Mouse (Mus musculus): ENCODE results near the gene Plekhf1. TPM values are rescaled to one million over a fixed set of nuclear protein-coding genes. Genes with fewer than 3 reads are reported as not detected.

Plekhf1 gene
- polyA plus RNA-seq, 2 experiments = 3.4 to 4.2 TPM

DNA sequence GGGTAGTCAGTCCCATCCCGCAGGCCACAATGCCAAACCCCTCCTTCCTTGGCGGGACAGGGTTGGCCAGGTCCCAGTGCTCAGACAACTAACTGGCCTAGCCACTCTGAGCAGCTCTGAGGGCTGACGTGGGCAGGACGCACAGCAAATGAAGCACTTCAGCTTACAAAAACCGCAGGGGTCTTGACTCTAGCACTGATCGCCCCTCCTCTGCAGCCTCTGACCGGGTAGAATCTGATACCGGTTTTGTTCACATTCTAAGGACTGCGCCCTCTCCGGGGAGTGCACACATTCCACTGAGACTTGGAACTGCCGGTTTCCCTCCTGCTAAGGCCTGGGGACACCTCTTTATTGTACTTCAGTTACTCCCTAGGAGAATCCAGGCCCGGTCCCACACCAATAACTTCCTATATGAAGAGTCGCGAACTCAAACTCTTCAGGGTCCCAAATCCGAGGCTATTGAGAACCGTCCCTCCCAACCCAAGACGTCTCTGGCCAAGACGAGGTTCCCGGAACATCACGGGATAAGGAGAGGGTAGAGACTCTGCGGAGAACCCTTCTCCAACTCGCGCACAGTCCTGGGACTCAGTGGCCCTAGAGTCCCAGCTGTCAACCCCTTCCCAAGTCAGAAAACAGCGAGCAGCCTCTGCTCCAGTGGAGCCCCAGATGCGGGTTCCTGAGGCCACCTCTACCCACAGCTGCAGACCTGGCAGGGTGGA lies 476 bp downstream of the Plekhf1 start:
- Histone ChIP-seq H3K27ac (replicated peaks; ENCODE audit: low read depth, low read length) (peak overlapping the region; percentile 75), H3K36me3 (ENCODE audit: control insufficient read depth, insufficient read depth, low read length) (no peaks in the 10 kb centered on the region)

DNA sequence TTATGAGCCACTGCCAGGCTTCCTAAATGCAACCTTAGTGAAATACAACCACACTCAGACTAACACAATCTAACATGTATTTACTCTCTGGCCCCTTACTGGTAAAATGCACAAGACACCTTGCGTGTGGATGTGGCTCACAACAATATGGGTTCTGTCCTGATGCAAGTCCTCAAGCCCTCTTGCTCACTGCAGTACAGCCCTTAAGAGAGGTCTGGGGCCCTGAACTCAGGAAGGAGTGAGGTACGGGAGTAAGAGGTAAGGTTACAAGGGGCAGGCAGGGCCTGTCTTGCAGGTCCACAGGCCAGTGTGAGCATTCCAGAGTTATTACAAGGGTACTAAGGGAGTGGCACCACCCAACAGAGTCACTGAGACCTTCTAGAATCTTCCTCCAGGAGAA lies 1.6 kb downstream of the Plekhf1 start:
- DNase-seq (ENCODE audit: low spot score) = no peak
- peaks cover 14% of the 10 kb centered on the region; the same call in 1 of the 2 replicates for H3K4me1 ChIP-seq (ENCODE audit: control insufficient read depth, insufficient read depth, low read length)
- peak overlapping the region; percentile 61; the same call in 1 of the 2 replicates for H3K4me3 ChIP-seq (replicated peaks; ENCODE audit: low read length)
- peak overlapping the region; percentile 82; the same call in 1 of the 2 replicates for H3K4me2 ChIP-seq (replicated peaks; ENCODE audit: low read depth, low read length, severe bottlenecking)
- ATAC-seq (ENCODE audit: low FRiP score, low read depth) = no peak
- no peaks in the 10 kb centered on the region; the same call in 1 of the 2 replicates for H3K36me3 ChIP-seq (ENCODE audit: control insufficient read depth, insufficient read depth, low read length)
- H3K9me3 ChIP-seq (ENCODE audit: control insufficient read depth, low read length) = no peaks in the 10 kb centered on the region
- H3K27me3 ChIP-seq (ENCODE audit: control insufficient read depth, insufficient read depth, low read length) = no peaks in the 10 kb centered on the region
- TF ChIP-seq POLR2A (IDR thresholded peaks at IDR 0.05; ENCODE audit: borderline replicate concordance, extremely low read depth, insufficient read depth, insufficient read length) = no peak
- 70% methylated on average over 2 of the region's 2 CpGs for WGBS
- H3K27ac ChIP-seq (replicated peaks; ENCODE audit: low read depth, low read length) = no peak overlapping the region
- H3K9ac ChIP-seq (ENCODE audit: low read depth, low read length, severe bottlenecking) = no peak overlapping the region

More for the DNA sequence above, 476 bp downstream of the Plekhf1 start:
- Histone ChIP-seq H3K4me3 (replicated peaks; ENCODE audit: low read length) (peak overlapping the region; percentile 61), H3K4me2 (replicated peaks; ENCODE audit: low read depth, low read length, severe bottlenecking) (peak overlapping the region; percentile 82), H3K27me3 (ENCODE audit: control insufficient read depth, insufficient read depth, low read length) (no peaks in the 10 kb centered on the region), H3K4me1 (ENCODE audit: control insufficient read depth, insufficient read depth, low read length) (peaks cover 14% of the 10 kb centered on the region; the same call in 1 of the 2 replicates), H3K9me3 (ENCODE audit: control insufficient read depth, low read length) (no peaks in the 10 kb centered on the region), H3K9ac (ENCODE audit: low read depth, low read length, severe bottlenecking) (peak overlapping the region; percentile 66)
- DNase-seq (ENCODE audit: low spot score) = peak; percentile 56
- TF ChIP-seq POLR2A (IDR thresholded peaks at IDR 0.05; ENCODE audit: borderline replicate concordance, extremely low read depth, insufficient read depth, insufficient read length) = no peak
- peak; percentile 66 for ATAC-seq (ENCODE audit: low FRiP score, low read depth)
- under 1% methylated on average over 25 of the region's 25 CpGs for WGBS

DNA sequence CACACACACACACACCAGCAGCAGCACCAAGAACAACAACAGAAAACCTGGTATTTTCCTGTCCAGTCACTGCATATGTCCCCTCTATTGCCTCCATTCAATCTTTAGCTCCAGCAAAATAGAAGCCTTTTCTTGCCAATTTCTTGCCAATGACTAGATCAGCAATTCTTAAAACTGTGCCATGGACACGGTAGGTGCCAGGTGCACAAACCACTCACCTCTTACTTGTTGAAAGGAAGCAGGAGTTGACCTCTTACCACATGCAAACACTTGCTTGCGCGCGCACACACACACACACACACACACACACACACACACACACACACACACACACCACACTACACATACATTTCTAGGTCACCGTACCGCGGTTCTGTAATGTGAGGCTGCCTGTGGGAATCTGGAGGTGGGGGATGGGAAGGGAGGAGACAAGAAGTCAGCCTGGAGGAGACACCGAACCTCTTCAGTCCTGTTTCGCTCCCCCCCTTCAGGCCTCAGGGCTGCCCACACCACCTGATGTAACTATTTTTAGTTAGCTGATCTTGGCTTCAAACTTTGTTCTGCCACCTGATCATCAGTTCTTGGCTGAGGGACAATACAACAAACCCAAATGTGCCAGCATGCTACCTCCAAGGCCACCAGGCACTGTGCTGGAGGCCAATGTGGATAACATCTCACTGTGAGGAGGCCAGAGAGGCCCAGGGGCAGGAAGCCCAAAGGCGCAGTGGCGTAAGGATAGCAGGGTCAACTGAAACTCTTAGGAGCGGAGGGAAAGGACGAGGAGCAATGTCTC lies 3.0 kb downstream of the Plekhf1 start:
- DNase-seq (ENCODE audit: low spot score) = no peak
- Histone ChIP-seq H3K4me2 (replicated peaks; ENCODE audit: low read depth, low read length, severe bottlenecking) (no peak overlapping the region), H3K9me3 (ENCODE audit: control insufficient read depth, low read length) (no peaks in the 10 kb centered on the region), H3K4me1 (ENCODE audit: control insufficient read depth, insufficient read depth, low read length) (peaks cover 14% of the 10 kb centered on the region; the same call in 1 of the 2 replicates), H3K27me3 (ENCODE audit: control insufficient read depth, insufficient read depth, low read length) (no peaks in the 10 kb centered on the region), H3K27ac (replicated peaks; ENCODE audit: low read depth, low read length) (no peak overlapping the region), H3K36me3 (ENCODE audit: control insufficient read depth, insufficient read depth, low read length) (peaks cover 6% of the 10 kb centered on the region), H3K4me3 (replicated peaks; ENCODE audit: low read length) (no peak overlapping the region), H3K9ac (ENCODE audit: low read depth, low read length, severe bottlenecking) (no peak overlapping the region)
- no peak for TF ChIP-seq POLR2A (IDR thresholded peaks at IDR 0.05; ENCODE audit: borderline replicate concordance, extremely low read depth, insufficient read depth, insufficient read length)
- no peak for ATAC-seq (ENCODE audit: low FRiP score, low read depth)
- 83% methylated on average over 13 of the region's 13 CpGs for WGBS

DNA sequence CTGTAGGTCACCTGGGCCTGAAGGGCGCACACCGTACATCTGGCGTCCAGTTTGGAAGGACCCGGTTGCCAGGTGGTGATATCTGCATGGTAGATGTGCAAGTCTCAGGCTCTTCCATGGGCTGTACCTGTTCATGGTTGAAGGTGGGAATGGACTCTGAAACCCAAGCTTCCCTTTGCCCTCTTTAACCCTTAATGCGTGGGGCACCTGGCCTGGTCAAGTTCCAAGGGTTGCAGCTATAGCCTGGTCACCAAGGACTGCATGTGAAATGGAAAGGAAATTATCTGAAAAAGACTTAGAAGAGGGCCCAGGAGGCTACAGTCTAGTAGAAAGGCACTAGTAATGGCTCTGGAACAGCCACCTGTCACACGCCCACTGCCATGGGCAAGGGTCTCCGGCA lies 7.0 kb downstream of the Plekhf1 start:
- 95% methylated on average over 7 of the region's 7 CpGs for WGBS
- Histone ChIP-seq H3K4me1 (ENCODE audit: control insufficient read depth, insufficient read depth, low read length) (peaks cover 4% of the 10 kb centered on the region; the same call in 1 of the 2 replicates), H3K9ac (ENCODE audit: low read depth, low read length, severe bottlenecking) (no peak overlapping the region), H3K27ac (replicated peaks; ENCODE audit: low read depth, low read length) (no peak overlapping the region), H3K36me3 (ENCODE audit: control insufficient read depth, insufficient read depth, low read length) (peaks cover 6% of the 10 kb centered on the region), H3K4me3 (replicated peaks; ENCODE audit: low read length) (no peak overlapping the region), H3K9me3 (ENCODE audit: control insufficient read depth, low read length) (no peaks in the 10 kb centered on the region), H3K4me2 (replicated peaks; ENCODE audit: low read depth, low read length, severe bottlenecking) (no peak overlapping the region), H3K27me3 (ENCODE audit: control insufficient read depth, insufficient read depth, low read length) (no peaks in the 10 kb centered on the region)
- no peak for TF ChIP-seq POLR2A (IDR thresholded peaks at IDR 0.05; ENCODE audit: borderline replicate concordance, extremely low read depth, insufficient read depth, insufficient read length)
- ATAC-seq (ENCODE audit: low FRiP score, low read depth) (no peak), DNase-seq (ENCODE audit: low spot score) (no peak)

DNA sequence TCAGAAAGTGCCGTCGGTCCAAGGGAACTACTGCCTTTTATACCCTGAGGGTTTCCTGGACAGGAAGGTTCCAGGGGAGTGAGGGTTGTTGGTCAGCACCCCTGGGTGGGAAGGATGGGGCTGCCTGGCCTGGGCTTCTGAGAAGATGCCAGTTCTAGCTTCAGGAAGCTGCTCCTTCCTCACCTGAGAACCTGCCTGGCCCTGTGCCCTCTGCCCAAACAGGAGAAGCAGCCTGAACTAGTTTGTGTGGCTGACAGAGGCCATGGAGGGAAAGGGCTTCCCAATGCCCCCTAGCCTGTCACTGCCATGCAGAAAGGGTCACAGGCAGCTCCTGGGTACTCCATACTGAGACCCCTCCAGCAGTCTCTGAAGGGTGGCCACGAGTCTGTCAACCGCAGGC lies 8.3 kb downstream of the Plekhf1 start:
- TF ChIP-seq POLR2A (IDR thresholded peaks at IDR 0.05; ENCODE audit: borderline replicate concordance, extremely low read depth, insufficient read depth, insufficient read length) = no peak
- ATAC-seq (ENCODE audit: low FRiP score, low read depth) (no peak), DNase-seq (ENCODE audit: low spot score) (no peak)
- H3K27ac ChIP-seq (replicated peaks; ENCODE audit: low read depth, low read length) = no peak overlapping the region
- H3K4me2 ChIP-seq (replicated peaks; ENCODE audit: low read depth, low read length, severe bottlenecking) = no peak overlapping the region
- WGBS = 80% methylated on average over 4 of the region's 4 CpGs
- no peaks in the 10 kb centered on the region for H3K9me3 ChIP-seq (ENCODE audit: control insufficient read depth, low read length)
- H3K9ac ChIP-seq (ENCODE audit: low read depth, low read length, severe bottlenecking) = no peak overlapping the region
- H3K4me3 ChIP-seq (replicated peaks; ENCODE audit: low read length) = no peak overlapping the region
- H3K36me3 ChIP-seq (ENCODE audit: control insufficient read depth, insufficient read depth, low read length) = peaks cover 6% of the 10 kb centered on the region
- H3K27me3 ChIP-seq (ENCODE audit: control insufficient read depth, insufficient read depth, low read length) = no peaks in the 10 kb centered on the region
- no peaks in the 10 kb centered on the region for H3K4me1 ChIP-seq (ENCODE audit: control insufficient read depth, insufficient read depth, low read length)

Data from limb, embryonic 14.5 days (tissue).